Mouse (Mus musculus) midbrain, embryonic 12.5 days (tissue): ENCODE results near the gene Fbxo21. TPM values are rescaled to one million over a fixed set of nuclear protein-coding genes. Genes with fewer than 3 reads are reported as not detected.

ENCODE experiments used
- ATAC-seq: fragments of 200-750 bp; cut with Nextera tagmentation; 2 replicates; pipeline ENCODE4 v1.8.0; 2017; ENCODE audit warnings: low read depth, moderate TSS enrichment, moderate library complexity; ENCODE audit not compliant: low FRiP score
- H3K27ac ChIP-seq: fragments of 300-500 bp; sonication (generic); replicated peaks from 2 replicates; pipeline ENCODE4 v1.5.1; 2016; ENCODE audit warnings: mild to moderate bottlenecking
- H3K27me3 ChIP-seq: fragments of 300-500 bp; sonication (generic); 2 replicates; pipeline ENCODE4 v1.6.1; 2016; ENCODE audit warnings: mild to moderate bottlenecking
- H3K36me3 ChIP-seq: fragments of 300-500 bp; sonication (generic); 2 replicates; pipeline ENCODE4 v1.6.1; 2016
- H3K4me1 ChIP-seq: fragments of 300-500 bp; sonication (generic); 2 replicates; pipeline ENCODE4 v1.6.1; 2016
- H3K4me2 ChIP-seq: fragments of 300-500 bp; sonication (generic); replicated peaks from 2 replicates; pipeline ENCODE4 v1.6.1; 2016; ENCODE audit warnings: mild to moderate bottlenecking, moderate library complexity
- H3K4me3 ChIP-seq: fragments of 300-500 bp; sonication (generic); 2 replicates; pipeline ENCODE4 v1.5.1; 2016; ENCODE audit warnings: mild to moderate bottlenecking
- H3K9ac ChIP-seq: fragments of 300-500 bp; sonication (generic); replicated peaks from 2 replicates; pipeline ENCODE4 v1.6.1; 2016; ENCODE audit warnings: mild to moderate bottlenecking, moderate library complexity
- H3K9me3 ChIP-seq: fragments of 300-500 bp; sonication (generic); 2 replicates; pipeline ENCODE4 v1.6.1; 2016; ENCODE audit warnings: mild to moderate bottlenecking
- WGBS: fragments of 180-500 bp; shearing (Covaris S2); methylation state at CpG from one replicate; pipeline ENCODE4 v1.1.7; 2016; 5-methylcytosine and 5-hydroxymethylcytosine counted together
- polyA plus RNA-seq: library from polyadenylated mRNA; unstranded; fragments of >200 nt; fragmentation: Nextera tagmentation; extraction: Ambion mirVana; gene quantifications from 2 replicates; pipeline ENCODE4 v1.2.1, GENCODE M21; 2016

Gene Fbxo21
- polyA plus RNA-seq = 146 and 153 TPM in 2 replicates

GRCm38 (mm10) chr5:117976657-117977500 lies at the start of gene Fbxo21:
Gene Fbxo21, plus strand, starts transcription at chr5:117976730.
- Histone ChIP-seq H3K9ac (peak within 1 kb of the TSS; percentile 99), H3K27ac (peak within 1 kb of the TSS; percentile 88), H3K36me3 (peaks cover 29% of the 10 kb centered on the region), H3K27me3 (no peaks in the 10 kb centered on the region), H3K9me3 (no peaks in the 10 kb centered on the region), H3K4me2 (peak within 1 kb of the TSS; percentile 82), H3K4me3 (peak within 1 kb of the TSS; percentile 100), H3K4me1 (peaks cover 38% of the 10 kb centered on the region)
- peak; percentile 88 for ATAC-seq
- WGBS = under 1% methylated on average over 81 of the region's 88 CpGs

- no peaks in the 10 kb centered on the region for H3K4me1 ChIP-seq
- H3K4me2 ChIP-seq = no peak overlapping the region
- WGBS = 95% methylated on average over 2 of the region's 2 CpGs
- H3K36me3 ChIP-seq = no peaks in the 10 kb centered on the region
- H3K4me3 ChIP-seq = no peak overlapping the region
- no peaks in the 10 kb centered on the region for H3K9me3 ChIP-seq
- H3K9ac ChIP-seq = no peak overlapping the region
- H3K27me3 ChIP-seq = peaks cover 4% of the 10 kb centered on the region; the same call in 1 of the 2 replicates
- no peak for ATAC-seq
- H3K27ac ChIP-seq = no peak overlapping the region
Measured at GRCm38 (mm10) chr5:117928553-117928952, 48.0 kb upstream of the Fbxo21 start.

GRCm38 (mm10) chr5:117932222-117932621 lies 44.3 kb upstream of the Fbxo21 start:
- no peak overlapping the region for H3K27ac ChIP-seq
- H3K9ac ChIP-seq = no peak overlapping the region
- ATAC-seq = no peak
- no peaks in the 10 kb centered on the region for H3K36me3 ChIP-seq
- H3K9me3 ChIP-seq = no peaks in the 10 kb centered on the region
- H3K4me3 ChIP-seq = no peak overlapping the region
- H3K4me2 ChIP-seq = no peak overlapping the region
- WGBS = 89% methylated on average over 2 of the region's 2 CpGs
- peaks cover 16% of the 10 kb centered on the region for H3K27me3 ChIP-seq
- no peaks in the 10 kb centered on the region for H3K4me1 ChIP-seq

GRCm38 (mm10) chr5:117932862-117933261 lies 43.7 kb upstream of the Fbxo21 start:
- Histone ChIP-seq H3K4me3 (no peak overlapping the region), H3K9ac (no peak overlapping the region), H3K4me1 (no peaks in the 10 kb centered on the region), H3K27ac (no peak overlapping the region), H3K4me2 (no peak overlapping the region), H3K36me3 (no peaks in the 10 kb centered on the region), H3K27me3 (peaks cover 18% of the 10 kb centered on the region), H3K9me3 (no peaks in the 10 kb centered on the region)
- no peak for ATAC-seq
- 7% methylated on average over 5 of the region's 9 CpGs for WGBS

- H3K4me2 ChIP-seq = no peak overlapping the region
- H3K27ac ChIP-seq = no peak overlapping the region
- H3K9ac ChIP-seq = no peak overlapping the region
- 76% methylated on average over 16 of the region's 16 CpGs for WGBS
- H3K4me3 ChIP-seq = no peak overlapping the region
- H3K4me1 ChIP-seq = no peaks in the 10 kb centered on the region
- peaks cover 18% of the 10 kb centered on the region; the same call in 1 of the 2 replicates for H3K27me3 ChIP-seq
- no peaks in the 10 kb centered on the region for H3K9me3 ChIP-seq
- no peaks in the 10 kb centered on the region for H3K36me3 ChIP-seq
- no peak for ATAC-seq
Measured at GRCm38 (mm10) chr5:117936346-117936745, 40.2 kb upstream of the Fbxo21 start.

- ATAC-seq = no peak
- Histone ChIP-seq H3K9ac (no peak overlapping the region), H3K9me3 (no peaks in the 10 kb centered on the region), H3K36me3 (no peaks in the 10 kb centered on the region), H3K4me1 (no peaks in the 10 kb centered on the region), H3K4me3 (no peak overlapping the region), H3K27ac (no peak overlapping the region), H3K4me2 (no peak overlapping the region), H3K27me3 (peaks cover 15% of the 10 kb centered on the region; the same call in 1 of the 2 replicates)
- WGBS = 86% methylated on average over 3 of the region's 3 CpGs
Measured at GRCm38 (mm10) chr5:117937186-117937585, 39.3 kb upstream of the Fbxo21 start.

GRCm38 (mm10) chr5:117938182-117938581 lies 38.3 kb upstream of the Fbxo21 start:
- Histone ChIP-seq H3K27me3 (peaks cover 14% of the 10 kb centered on the region; the same call in 1 of the 2 replicates), H3K4me2 (peak overlapping the region; percentile 43), H3K4me1 (no peaks in the 10 kb centered on the region), H3K4me3 (no peak overlapping the region), H3K36me3 (no peaks in the 10 kb centered on the region), H3K9me3 (no peaks in the 10 kb centered on the region), H3K27ac (no peak overlapping the region), H3K9ac (no peak overlapping the region)
- ATAC-seq = no peak
- 22% methylated on average over 13 of the region's 14 CpGs for WGBS

GRCm38 (mm10) chr5:117939402-117939801 lies 37.1 kb upstream of the Fbxo21 start:
- Histone ChIP-seq H3K27ac (no peak overlapping the region), H3K4me3 (no peak overlapping the region), H3K9ac (no peak overlapping the region), H3K36me3 (no peaks in the 10 kb centered on the region), H3K27me3 (peaks cover 14% of the 10 kb centered on the region; the same call in 1 of the 2 replicates), H3K4me1 (no peaks in the 10 kb centered on the region), H3K4me2 (no peak overlapping the region), H3K9me3 (no peaks in the 10 kb centered on the region)
- ATAC-seq = no peak
- 88% methylated on average over 8 of the region's 8 CpGs for WGBS

GRCm38 (mm10) chr5:117941552-117941951 lies 35.0 kb upstream of the Fbxo21 start:
- Histone ChIP-seq H3K27ac (no peak overlapping the region), H3K9me3 (no peaks in the 10 kb centered on the region), H3K36me3 (no peaks in the 10 kb centered on the region), H3K9ac (no peak overlapping the region), H3K4me2 (no peak overlapping the region), H3K27me3 (peaks cover 8% of the 10 kb centered on the region; the same call in 1 of the 2 replicates), H3K4me1 (no peaks in the 10 kb centered on the region), H3K4me3 (no peak overlapping the region)
- 71% methylated on average over 3 of the region's 3 CpGs for WGBS
- ATAC-seq = no peak

- no peak overlapping the region for H3K4me2 ChIP-seq
- no peaks in the 10 kb centered on the region for H3K9me3 ChIP-seq
- no peaks in the 10 kb centered on the region for H3K36me3 ChIP-seq
- H3K9ac ChIP-seq = no peak overlapping the region
- 36% methylated on average over 4 of the region's 4 CpGs for WGBS
- no peak overlapping the region for H3K27ac ChIP-seq
- H3K4me3 ChIP-seq = no peak overlapping the region
- H3K27me3 ChIP-seq = no peaks in the 10 kb centered on the region
- no peak for ATAC-seq
- no peaks in the 10 kb centered on the region for H3K4me1 ChIP-seq
Measured at GRCm38 (mm10) chr5:117946605-117947004, 29.9 kb upstream of the Fbxo21 start.

GRCm38 (mm10) chr5:117949393-117949792 lies 27.1 kb upstream of the Fbxo21 start:
- Histone ChIP-seq H3K36me3 (no peaks in the 10 kb centered on the region), H3K27me3 (no peaks in the 10 kb centered on the region), H3K9me3 (no peaks in the 10 kb centered on the region), H3K9ac (no peak overlapping the region), H3K4me2 (no peak overlapping the region), H3K4me1 (no peaks in the 10 kb centered on the region), H3K27ac (no peak overlapping the region), H3K4me3 (no peak overlapping the region)
- WGBS = 82% methylated on average over 10 of the region's 10 CpGs
- ATAC-seq = no peak

GRCm38 (mm10) chr5:117953893-117954292 lies 22.6 kb upstream of the Fbxo21 start:
- 87% methylated on average over 12 of the region's 12 CpGs for WGBS
- no peak for ATAC-seq
- Histone ChIP-seq H3K9me3 (no peaks in the 10 kb centered on the region), H3K4me1 (no peaks in the 10 kb centered on the region), H3K27ac (no peak overlapping the region), H3K9ac (no peak overlapping the region), H3K36me3 (no peaks in the 10 kb centered on the region), H3K4me2 (no peak overlapping the region), H3K27me3 (no peaks in the 10 kb centered on the region; the same call in 1 of the 2 replicates), H3K4me3 (no peak overlapping the region)
